Mouse (Mus musculus): ENCODE data around the gene Bmt2. TPM values are rescaled to one million over a fixed set of nuclear protein-coding genes. Genes with fewer than 3 reads are reported as not detected.

The Bmt2 gene
- total RNA-seq, 1 experiment from 2014 or later = 10.6 TPM

DNA sequence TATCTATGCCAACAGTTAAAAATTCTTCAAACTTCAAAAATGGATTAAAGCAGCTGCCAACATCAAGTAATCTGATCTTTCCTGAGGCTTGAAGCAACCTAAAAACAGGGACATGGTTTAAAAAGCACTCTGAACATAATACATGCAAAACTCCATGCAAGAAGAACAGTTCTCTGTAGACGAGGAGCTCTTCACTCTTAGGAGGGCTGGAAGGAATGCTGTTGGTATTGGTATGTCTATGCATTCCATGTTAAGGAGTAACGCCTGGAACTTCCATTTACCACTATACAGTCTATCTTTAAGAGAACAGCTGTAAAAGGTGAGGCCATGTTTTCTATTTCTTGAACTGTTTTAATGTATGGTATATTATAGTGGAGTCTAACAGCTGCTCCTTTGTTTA lies 47.2 kb downstream of the Bmt2 start:
- no peak for ATAC-seq (replicated peaks; ENCODE audit: low read depth, poor library complexity, severe bottlenecking)

DNA sequence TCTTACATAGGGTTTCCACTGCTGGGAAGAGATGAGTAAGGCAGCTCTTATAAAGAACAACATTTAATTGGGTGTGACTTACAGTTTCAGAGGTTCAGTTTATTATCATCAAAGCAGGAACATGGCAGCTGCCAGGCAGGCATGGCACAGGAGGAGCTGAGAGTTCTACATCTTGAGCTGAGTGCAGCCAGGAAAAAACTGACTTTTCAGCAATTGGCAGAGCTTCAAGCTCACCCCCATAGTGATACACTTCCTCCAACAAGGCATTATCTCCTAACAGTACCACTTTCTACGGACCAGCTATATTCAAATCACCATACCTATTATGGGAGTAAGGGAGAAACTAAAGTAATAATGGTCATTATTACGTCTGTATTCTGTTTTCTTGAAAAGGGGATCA lies 58.1 kb downstream of the Bmt2 start:
- ATAC-seq (replicated peaks; ENCODE audit: low read depth, poor library complexity, severe bottlenecking) = no peak

DNA sequence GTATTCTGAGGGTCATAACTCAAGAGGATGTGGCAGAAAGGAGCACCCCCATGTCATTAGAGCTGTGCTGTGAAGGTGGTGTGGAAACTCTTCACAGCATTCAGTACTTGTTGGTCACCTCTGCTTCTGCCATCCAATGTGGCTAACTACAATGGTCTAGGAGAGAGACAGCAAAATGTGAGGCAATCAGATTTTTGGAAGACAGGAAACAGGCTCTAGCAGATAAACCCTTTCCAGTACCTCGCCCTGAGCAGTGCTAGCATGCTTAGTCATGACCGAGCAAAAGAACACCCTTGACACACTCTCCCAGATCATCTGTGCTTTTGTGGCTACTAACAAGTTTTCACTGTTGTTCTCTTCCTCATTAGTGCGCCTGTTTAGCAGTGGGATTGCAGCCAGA lies 60.7 kb downstream of the Bmt2 start:
- peak; percentile 92 for ATAC-seq (replicated peaks; ENCODE audit: low read depth, poor library complexity, severe bottlenecking)

DNA sequence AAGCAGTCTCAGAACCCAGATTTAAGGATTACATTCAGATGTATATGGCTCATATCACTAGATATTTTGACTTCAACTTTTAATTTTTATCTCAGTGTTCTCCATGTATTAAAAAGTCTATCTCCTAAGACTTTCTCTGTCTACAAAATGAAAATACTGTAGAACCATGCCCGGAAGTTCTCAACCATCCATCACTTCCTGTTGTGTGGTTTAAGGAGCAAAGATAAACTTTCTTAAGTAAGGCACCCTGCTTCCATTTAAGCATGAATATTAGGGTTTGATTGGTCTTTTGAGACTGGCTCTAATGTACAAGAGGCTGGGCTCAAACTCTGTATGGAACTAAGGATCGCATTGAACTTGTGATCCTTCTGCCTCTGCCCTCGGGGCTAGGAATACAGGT lies 63.2 kb downstream of the Bmt2 start:
- ATAC-seq (replicated peaks; ENCODE audit: low read depth, poor library complexity, severe bottlenecking) = peak; percentile 33

DNA sequence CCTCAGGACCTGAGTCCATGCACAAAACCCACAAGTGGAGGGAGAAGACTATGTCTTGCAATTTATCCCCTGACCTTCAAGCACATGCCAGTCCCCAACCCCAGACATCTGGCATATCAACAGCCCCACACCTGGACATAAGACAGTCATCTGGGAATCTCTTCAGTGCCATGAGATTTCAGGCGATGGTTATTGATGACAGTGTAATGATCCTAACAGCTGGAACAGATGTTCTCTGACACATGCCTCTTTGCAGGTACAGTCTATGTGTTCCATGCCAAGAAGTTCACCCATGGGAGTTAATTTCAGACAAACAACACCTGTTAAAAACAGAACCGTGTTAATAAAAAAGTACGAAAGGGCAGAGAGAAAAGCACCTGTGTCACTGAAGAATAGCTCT lies 64.1 kb downstream of the Bmt2 start:
- ATAC-seq (replicated peaks; ENCODE audit: low read depth, poor library complexity, severe bottlenecking) = no peak

DNA sequence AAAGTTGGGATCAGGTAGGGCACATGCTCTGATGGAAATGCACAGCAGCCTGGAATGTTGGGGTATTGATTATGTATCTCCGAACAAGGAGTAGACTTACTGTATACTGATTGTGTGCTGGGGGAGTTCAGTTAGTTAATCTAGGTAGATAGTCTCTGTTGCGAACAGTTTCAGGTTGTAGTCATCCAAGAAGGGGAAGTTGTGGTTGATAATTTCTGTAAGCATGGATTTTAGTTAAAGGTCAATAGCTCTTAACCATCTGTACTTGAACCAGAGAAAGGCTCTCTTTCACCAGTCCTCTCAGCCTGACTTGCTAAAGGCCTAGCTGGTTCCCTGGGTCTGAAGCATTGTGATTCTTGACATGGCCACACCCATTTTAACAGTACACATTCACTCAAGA lies 66.9 kb downstream of the Bmt2 start:
- peak; percentile 5; the same call in 1 of the 2 replicates for ATAC-seq (replicated peaks; ENCODE audit: low read depth, poor library complexity, severe bottlenecking)

GRCm38 (mm10) chr6:13609353-13610140 lies 68.2 kb downstream of the Bmt2 start:
- ATAC-seq (replicated peaks; ENCODE audit: low read depth, poor library complexity, severe bottlenecking) = 0 out of 2 replicates have a peak, but pooled peaks have one; percentile 20

DNA sequence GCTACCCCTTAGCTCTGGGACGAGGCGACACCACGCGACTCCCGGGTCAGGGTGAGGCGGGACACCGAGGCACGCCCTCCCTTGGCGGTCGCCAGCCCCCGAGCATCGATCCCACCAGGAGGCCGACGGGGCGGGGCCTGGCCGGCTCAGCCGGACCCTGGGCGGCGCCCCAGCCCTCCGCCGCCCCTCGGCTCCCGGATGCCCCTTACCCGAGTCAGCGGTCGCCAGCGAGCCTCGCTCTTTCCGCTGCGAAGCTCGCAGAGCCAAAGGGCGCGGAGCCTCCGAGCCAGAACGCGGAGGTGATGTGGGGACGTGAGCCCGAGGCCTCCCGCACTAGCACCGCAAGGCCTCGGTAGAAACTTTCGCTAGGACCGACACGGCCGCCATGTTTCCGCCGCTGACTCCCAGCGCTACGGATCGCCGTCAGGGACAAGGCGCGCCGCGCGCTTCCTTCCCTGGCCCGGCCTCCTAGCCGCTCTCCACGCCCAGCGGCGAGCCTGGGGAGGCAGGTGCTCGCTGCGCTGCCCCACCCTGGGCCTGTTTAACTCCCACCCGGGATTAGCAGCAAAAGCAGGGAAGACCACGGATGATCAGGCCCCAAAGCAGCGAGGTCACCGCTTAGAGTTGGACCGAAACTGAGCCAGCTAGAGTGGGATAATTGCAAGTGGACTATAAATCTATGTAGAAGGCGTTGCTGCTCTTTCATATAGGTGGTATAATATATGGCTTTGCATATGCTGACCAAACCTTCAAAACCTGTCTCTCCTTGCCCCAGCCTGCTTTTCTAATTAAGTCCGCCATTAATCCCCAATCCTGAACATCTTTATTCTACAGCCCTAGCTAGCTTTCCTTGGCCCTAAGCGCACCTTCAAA lies 69.9 kb downstream of the Bmt2 start, which contains the start of gene Tmem168:
Tmem168 (minus strand) TSS at position 480 of the 873 bp plus-strand sequence.
- ATAC-seq (replicated peaks; ENCODE audit: low read depth, poor library complexity, severe bottlenecking) = peak; percentile 86

GRCm38 (mm10) chr6:13606921-13607620 lies 70.7 kb downstream of the Bmt2 start:
- ATAC-seq (replicated peaks; ENCODE audit: low read depth, poor library complexity, severe bottlenecking) = no peak

GRCm38 (mm10) chr6:13606394-13606793 lies 71.4 kb downstream of the Bmt2 start:
- no peak for ATAC-seq (replicated peaks; ENCODE audit: low read depth, poor library complexity, severe bottlenecking)

DNA sequence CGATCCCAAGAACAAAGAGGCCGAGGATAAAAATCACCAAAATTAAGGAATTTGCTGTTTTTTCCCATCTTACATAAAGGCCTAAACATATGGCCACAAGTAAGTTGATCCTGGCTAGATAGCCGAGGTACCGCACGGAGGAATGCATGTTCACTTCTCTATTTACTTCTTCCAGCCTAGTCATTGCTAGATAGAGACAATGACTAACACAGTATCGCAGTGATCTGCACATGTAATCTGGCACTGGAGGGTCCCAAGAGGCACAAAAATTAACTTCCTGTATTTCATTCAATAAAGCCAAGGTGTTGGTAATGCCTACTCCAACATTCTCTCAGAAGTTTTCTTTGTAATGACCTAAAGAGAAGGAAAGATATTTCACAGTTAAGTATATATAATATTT lies 74.6 kb downstream of the Bmt2 start:
- ATAC-seq (replicated peaks; ENCODE audit: low read depth, poor library complexity, severe bottlenecking) = no peak

DNA sequence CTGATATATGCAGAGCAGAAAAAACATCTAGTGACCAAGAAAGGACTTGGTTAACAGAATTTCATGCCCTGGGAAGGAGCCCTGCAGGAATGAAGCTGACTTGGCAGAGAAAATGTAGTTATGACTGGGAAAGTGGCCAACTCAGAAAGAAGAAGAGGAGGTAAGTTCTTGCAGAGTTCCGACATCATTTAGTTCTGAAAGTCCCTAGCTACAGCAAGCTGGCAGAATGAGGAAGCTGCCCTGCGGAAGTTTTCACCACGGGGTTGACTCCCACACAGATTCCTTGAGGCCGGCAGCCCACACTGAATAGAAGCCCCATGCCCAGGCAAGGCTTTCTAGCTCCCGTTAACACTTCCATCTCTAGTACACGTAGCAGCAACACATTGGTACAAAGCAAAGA lies 76.2 kb downstream of the Bmt2 start:
- ATAC-seq (replicated peaks; ENCODE audit: low read depth, poor library complexity, severe bottlenecking) = peak; percentile 96

GRCm38 (mm10) chr6:13598239-13598923 lies 79.4 kb downstream of the Bmt2 start:
- ATAC-seq (replicated peaks; ENCODE audit: low read depth, poor library complexity, severe bottlenecking) = no peak

GRCm38 (mm10) chr6:13592729-13593345 lies 84.9 kb downstream of the Bmt2 start:
- ATAC-seq (replicated peaks; ENCODE audit: low read depth, poor library complexity, severe bottlenecking) = no peak

- no peak for ATAC-seq (replicated peaks; ENCODE audit: low read depth, poor library complexity, severe bottlenecking)
These were observed 91.2 kb downstream of the Bmt2 start for GRCm38 (mm10) chr6:13586560-13586959.

DNA sequence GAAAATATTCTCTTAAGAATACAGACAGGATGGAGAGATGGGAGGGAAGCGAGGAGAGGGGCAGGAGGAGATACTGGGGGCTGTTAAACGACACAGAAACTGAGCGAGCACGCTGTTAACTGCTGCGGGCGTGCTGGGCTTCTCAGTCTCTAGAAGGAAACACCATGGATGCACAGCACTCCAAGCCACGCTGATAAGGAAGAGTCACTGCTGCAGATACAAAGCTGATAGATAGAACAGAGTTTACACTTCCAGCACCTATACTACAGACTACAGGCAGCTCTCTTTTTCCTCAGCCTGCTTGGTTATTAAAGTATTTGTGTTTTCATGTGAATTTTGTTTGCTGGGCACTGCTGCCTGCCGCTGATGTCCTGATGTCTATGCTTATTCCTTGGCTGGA lies 91.6 kb downstream of the Bmt2 start:
- no peak for ATAC-seq (replicated peaks; ENCODE audit: low read depth, poor library complexity, severe bottlenecking)

DNA sequence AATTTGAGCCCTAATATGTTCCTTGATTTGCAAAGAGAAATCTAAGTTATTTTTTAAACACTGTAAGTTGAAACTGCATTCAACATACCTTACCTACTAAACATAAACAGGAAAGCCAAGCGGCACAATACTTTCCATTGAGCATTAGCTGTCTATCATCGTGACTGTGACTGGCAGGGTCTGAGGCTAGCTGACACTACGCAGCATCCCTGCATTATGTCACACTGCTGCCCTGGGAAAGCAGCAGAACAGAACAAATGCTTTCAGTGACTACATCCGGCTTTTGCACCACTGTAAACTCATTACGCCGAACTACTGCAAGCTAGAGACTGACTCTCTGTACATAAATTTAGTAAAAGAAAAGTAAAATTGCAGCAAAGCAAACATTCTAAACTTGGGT lies 93.0 kb downstream of the Bmt2 start:
- no peak for ATAC-seq (replicated peaks; ENCODE audit: low read depth, poor library complexity, severe bottlenecking)

DNA sequence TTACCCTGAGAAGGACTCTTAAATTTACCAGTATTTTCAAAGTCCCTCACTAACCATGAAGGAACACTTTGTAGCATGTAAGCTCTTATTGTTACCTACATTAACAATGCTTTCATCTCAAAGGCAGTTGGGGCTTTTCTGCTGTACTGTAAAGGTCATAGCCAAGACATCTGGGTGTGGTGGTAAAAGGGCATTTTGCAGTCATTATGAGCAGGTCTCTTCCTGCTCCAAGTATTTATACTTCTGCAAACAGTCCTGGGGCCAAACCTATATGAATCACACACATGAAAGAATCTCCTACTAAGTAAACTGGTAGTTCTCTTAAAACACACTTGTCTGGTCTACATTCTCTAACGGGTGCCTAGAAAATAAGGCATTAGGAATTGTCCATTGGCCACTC lies 95.7 kb downstream of the Bmt2 start:
- ATAC-seq (replicated peaks; ENCODE audit: low read depth, poor library complexity, severe bottlenecking) = no peak

All from common myeloid progenitor, adult 5-6 weeks (primary cell).